Mouse (Mus musculus) stomach, postnatal 0 days (tissue): ENCODE results near the gene Angptl1. TPM values are rescaled to one million over a fixed set of nuclear protein-coding genes. Genes with fewer than 3 reads are reported as not detected.

ENCODE experiments used
- ATAC-seq: fragments of 200-750 bp; cut with Nextera tagmentation; 2 replicates; pipeline ENCODE4 v1.8.0; 2017; ENCODE audit not compliant: low FRiP score, low TSS enrichment
- DNase-seq: peaks from one replicate; pipeline ENCODE4 v3.0.0-alpha.2; 2016; ENCODE audit warnings: low spot score
- H3K27ac ChIP-seq: fragments of 300-500 bp; sonication (generic); replicated peaks from 2 replicates; pipeline ENCODE4 v1.5.1; 2014; ENCODE audit warnings: mild to moderate bottlenecking, control low read depth
- H3K27me3 ChIP-seq: fragments of 300-500 bp; sonication (generic); 2 replicates; pipeline ENCODE4 v1.6.1; 2014; ENCODE audit warnings: low read length; ENCODE audit not compliant: control insufficient read depth, insufficient read depth
- H3K36me3 ChIP-seq: fragments of 300-500 bp; sonication (generic); 2 replicates; pipeline ENCODE4 v1.6.1; 2014; ENCODE audit warnings: low read length, mixed read lengths; ENCODE audit not compliant: control insufficient read depth, insufficient read depth
- H3K4me1 ChIP-seq: fragments of 300-500 bp; sonication (generic); replicated peaks from 2 replicates; pipeline ENCODE4 v1.6.1; 2014; ENCODE audit warnings: antibody characterized with exemption; ENCODE audit not compliant: control insufficient read depth, insufficient read depth
- H3K4me2 ChIP-seq: fragments of 300-500 bp; sonication (generic); replicated peaks from 2 replicates; pipeline ENCODE4 v1.6.1; 2014; ENCODE audit warnings: low read depth, mild to moderate bottlenecking, control low read depth, moderate library complexity
- H3K4me3 ChIP-seq: fragments of 300-500 bp; sonication (generic); 2 replicates; pipeline ENCODE4 v1.5.1; 2014; ENCODE audit warnings: low read depth, low read length, control low read depth
- H3K9ac ChIP-seq: fragments of 300-500 bp; sonication (generic); 2 replicates; pipeline ENCODE4 v1.6.1; 2014; ENCODE audit warnings: mild to moderate bottlenecking, low read length, control low read depth, mixed read lengths
- H3K9me3 ChIP-seq: fragments of 300-500 bp; sonication (generic); 2 replicates; pipeline ENCODE4 v1.6.1; 2016; ENCODE audit warnings: low read length; ENCODE audit not compliant: control insufficient read depth
- CTCF ChIP-seq: IDR thresholded peaks from 2 replicates; pipeline ENCODE4 v1.5.1; 2016; ENCODE audit warnings: antibody characterized with exemption, low read depth, mild to moderate bottlenecking, moderate library complexity
- EP300 ChIP-seq: optimal IDR thresholded peaks from 2 replicates; pipeline ENCODE3; 2016; ENCODE audit warnings: antibody characterized with exemption
- WGBS: fragments of 180-500 bp; shearing (Covaris S2); extraction: QIAGEN DNeasy Blood & Tissue Kit; methylation state at CpG from one replicate; pipeline ENCODE4 v1.1.7; 2014; 5-methylcytosine and 5-hydroxymethylcytosine counted together
- polyA plus RNA-seq: library from polyadenylated mRNA; unstranded; fragments of >200 nt; fragmentation: Nextera tagmentation; extraction: Ambion mirVana; gene quantifications from 2 replicates; pipeline ENCODE4 v1.2.1, GENCODE M21; 2015

Angptl1 gene
- polyA plus RNA-seq, 1 experiment from 2014 or later: 7.6 TPM

DNA sequence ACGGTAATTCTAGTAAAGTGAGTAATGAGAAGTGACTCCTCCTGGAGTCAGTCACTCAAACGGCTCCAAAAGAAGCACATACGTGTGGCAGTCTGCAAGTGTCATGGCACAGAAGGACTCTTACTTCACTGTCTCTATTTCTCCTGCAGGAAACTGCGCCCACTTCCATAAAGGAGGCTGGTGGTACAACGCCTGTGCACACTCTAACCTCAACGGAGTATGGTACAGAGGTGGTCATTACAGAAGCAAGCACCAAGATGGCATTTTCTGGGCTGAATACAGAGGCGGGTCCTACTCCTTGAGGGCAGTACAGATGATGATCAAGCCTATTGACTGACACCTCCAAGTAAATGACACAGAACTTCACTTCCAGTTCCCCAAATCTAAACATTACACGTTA, 21.9 kb downstream of the Angptl1 start:
- 75% methylated on average over 8 of the region's 8 CpGs for WGBS
- no peak overlapping the region for H3K9ac ChIP-seq

GRCm38 (mm10) chr1:156861475-156862043, 23.2 kb downstream of the Angptl1 start:
- no peak overlapping the region for H3K4me2 ChIP-seq
- no peaks in the 10 kb centered on the region for H3K4me1 ChIP-seq
- H3K4me3 ChIP-seq: no peak overlapping the region
- H3K9ac ChIP-seq: no peak overlapping the region
- H3K36me3 ChIP-seq: no peaks in the 10 kb centered on the region
- ATAC-seq: no peak
- H3K27ac ChIP-seq: no peak overlapping the region
- no peaks in the 10 kb centered on the region for H3K9me3 ChIP-seq
- DNase-seq: no peak
- 36% methylated on average over 4 of the region's 4 CpGs for WGBS
- H3K27me3 ChIP-seq: no peaks in the 10 kb centered on the region
- no peak for TF ChIP-seq EP300
- peak; percentile 83 for TF ChIP-seq CTCF

More for the DNA sequence above, 21.9 kb downstream of the Angptl1 start:
- H3K9me3 ChIP-seq: no peaks in the 10 kb centered on the region
- no peaks in the 10 kb centered on the region for H3K4me1 ChIP-seq
- H3K36me3 ChIP-seq: no peaks in the 10 kb centered on the region
- no peak for DNase-seq
- ATAC-seq: no peak
- no peaks in the 10 kb centered on the region for H3K27me3 ChIP-seq
- H3K27ac ChIP-seq: no peak overlapping the region
- H3K4me2 ChIP-seq: no peak overlapping the region
- TF ChIP-seq CTCF (no peak), EP300 (no peak)
- H3K4me3 ChIP-seq: no peak overlapping the region

DNA sequence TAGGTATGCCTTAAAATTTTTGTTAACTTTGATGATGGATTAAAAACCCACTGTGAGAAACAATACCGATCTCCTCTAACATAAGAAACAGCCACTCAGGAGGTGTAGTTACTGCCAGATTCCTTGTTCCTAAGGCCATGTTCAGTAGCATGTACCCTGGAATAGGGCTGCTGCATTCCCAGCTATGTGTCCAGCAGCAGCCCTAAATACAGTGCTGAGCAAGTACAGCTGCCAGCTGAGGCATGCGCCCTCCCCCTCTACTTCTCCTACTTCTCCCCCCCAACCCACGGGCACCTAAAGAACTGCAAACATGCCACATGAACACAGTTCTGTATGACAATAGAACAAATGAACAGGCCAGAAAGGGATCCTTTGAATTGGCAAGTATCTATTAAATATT, 25.4 kb downstream of the Angptl1 start:
- 0 out of 2 replicates have a peak overlapping the region, but pooled peaks have one; percentile 10 for H3K27ac ChIP-seq

DNA sequence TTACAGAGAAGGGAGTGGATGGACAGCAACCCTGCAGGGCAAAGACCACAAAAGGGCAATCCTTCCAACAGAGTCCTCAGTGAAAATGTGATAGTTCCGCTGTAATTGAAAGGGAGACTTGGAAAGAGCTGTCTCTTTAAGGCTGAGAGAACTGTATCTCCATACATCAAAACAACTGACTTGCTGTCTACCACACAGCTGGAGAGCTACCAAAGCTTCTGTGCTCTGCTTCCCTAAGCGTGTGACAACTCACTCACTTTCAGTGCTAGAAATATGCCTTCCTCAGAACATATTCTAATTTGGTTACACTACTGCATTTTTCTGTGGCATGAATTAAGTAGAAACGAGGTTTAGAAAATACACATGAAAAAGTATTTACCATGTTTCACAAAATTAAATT, 25.9 kb downstream of the Angptl1 start:
- Histone ChIP-seq H3K9me3 (no peaks in the 10 kb centered on the region), H3K36me3 (no peaks in the 10 kb centered on the region), H3K4me3 (no peak overlapping the region), H3K4me1 (no peaks in the 10 kb centered on the region), H3K4me2 (no peak overlapping the region), H3K9ac (no peak overlapping the region), H3K27me3 (no peaks in the 10 kb centered on the region), H3K27ac (no peak overlapping the region)
- ATAC-seq (no peak), DNase-seq (no peak)
- TF ChIP-seq CTCF (no peak), EP300 (no peak)
- 34% methylated on average over 3 of the region's 3 CpGs for WGBS

More for the DNA sequence above, 25.4 kb downstream of the Angptl1 start:
- H3K36me3 ChIP-seq: no peaks in the 10 kb centered on the region
- H3K4me3 ChIP-seq: no peak overlapping the region
- H3K4me2 ChIP-seq: no peak overlapping the region
- H3K9me3 ChIP-seq: no peaks in the 10 kb centered on the region
- no peaks in the 10 kb centered on the region for H3K27me3 ChIP-seq
- H3K4me1 ChIP-seq: no peaks in the 10 kb centered on the region
- no peak for DNase-seq
- TF ChIP-seq CTCF: no peak
- no peak for TF ChIP-seq EP300
- no peak for ATAC-seq
- H3K9ac ChIP-seq: no peak overlapping the region
- WGBS: 48% methylated on average over 3 of the region's 3 CpGs

- Histone ChIP-seq H3K4me1 (no peaks in the 10 kb centered on the region), H3K4me3 (no peak overlapping the region), H3K9me3 (no peaks in the 10 kb centered on the region), H3K27ac (no peak overlapping the region), H3K36me3 (no peaks in the 10 kb centered on the region), H3K9ac (no peak overlapping the region), H3K4me2 (no peak overlapping the region), H3K27me3 (no peaks in the 10 kb centered on the region)
- DNase-seq (no peak), ATAC-seq (no peak)
- TF ChIP-seq CTCF (no peak), EP300 (no peak)
- WGBS: 77% methylated on average over 5 of the region's 5 CpGs
Measured at GRCm38 (mm10) chr1:156870028-156870427, 31.7 kb downstream of the Angptl1 start.

DNA sequence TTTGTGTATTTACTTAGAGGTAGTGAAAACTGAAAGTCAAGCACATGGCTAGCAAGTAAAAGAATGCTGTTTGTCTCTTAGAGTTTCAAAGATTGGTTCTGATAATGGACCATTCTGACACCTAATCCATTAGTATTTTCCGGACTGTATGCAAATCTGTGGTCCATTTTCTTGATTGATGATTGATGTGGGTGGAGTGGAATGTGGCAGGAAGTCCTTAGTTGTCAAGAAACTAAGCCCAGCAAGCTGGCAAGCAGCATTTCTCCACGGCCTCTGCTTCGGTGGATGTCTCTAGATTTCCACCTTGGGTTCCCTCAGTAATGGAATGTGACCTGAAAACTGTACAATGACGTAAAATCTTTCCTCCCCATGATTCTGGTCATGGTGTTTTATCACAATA, 32.3 kb downstream of the Angptl1 start:
- Histone ChIP-seq H3K36me3 (no peaks in the 10 kb centered on the region), H3K4me2 (no peak overlapping the region), H3K4me1 (no peaks in the 10 kb centered on the region), H3K9me3 (no peaks in the 10 kb centered on the region), H3K9ac (no peak overlapping the region), H3K27me3 (no peaks in the 10 kb centered on the region), H3K4me3 (no peak overlapping the region), H3K27ac (no peak overlapping the region)
- WGBS: 70% methylated on average over 4 of the region's 4 CpGs
- DNase-seq: no peak
- ATAC-seq: no peak
- TF ChIP-seq EP300 (no peak), CTCF (no peak)
